Mouse (Mus musculus) gastrocnemius, postnatal 10 days (tissue): ENCODE measurements around the gene Milr1. TPM values are rescaled to one million over a fixed set of nuclear protein-coding genes. Genes with fewer than 3 reads are reported as not detected.
"Not testable (repeated sequence)": the region's sequence is repeated elsewhere in the genome, so short reads cannot be mapped to it uniquely, and the experiment has no call there.

Experiments
- DNase-seq: peaks from one replicate; pipeline ENCODE4 v3.0.0; 2021; ENCODE audit warnings: mixed read lengths
- long read RNA-seq, 2 experiments: library from polyadenylated mRNA; stranded (forward); transcript quantifications; one replicate each; pipeline ENCODE4 v2.0.0; 2021
- total RNA-seq, 2 experiments: library from RNA; stranded (reverse); gene quantifications; 2 replicates each; pipeline ENCODE4 v1.2.3; 2021

Gene Milr1
- 1 to 10 TPM; 1.0 to 1.2 TPM for total RNA-seq
- long read RNA-seq, experiment 1, partial matches to known transcripts: 1 of 1 reads
- long read RNA-seq, experiment 1, other reads (novel, unspliced or antisense): 0 of 1 reads
- long read RNA-seq, experiment 2, partial matches to known transcripts: 0 of 1 reads
- long read RNA-seq, experiment 2, other reads (novel, unspliced or antisense): 1 of 1 reads

- DNase-seq: no peak
These were observed at the start of gene Milr1 for GRCm38 (mm10) chr11:106751039-106752018. TSS of gene Milr1 (plus strand) at chr11:106751226.

GRCm38 (mm10) chr11:106701589-106701988, 49.4 kb upstream of the Milr1 start:
- no peak for DNase-seq

- no peak for DNase-seq
These were observed 48.4 kb upstream of the Milr1 start for GRCm38 (mm10) chr11:106702584-106702983.

- DNase-seq: no peak
These were observed 47.1 kb upstream of the Milr1 start for GRCm38 (mm10) chr11:106703931-106704330.

GRCm38 (mm10) chr11:106704399-106705111, 46.5 kb upstream of the Milr1 start:
- no peak for DNase-seq

- DNase-seq: no peak
These were observed 44.8 kb upstream of the Milr1 start for GRCm38 (mm10) chr11:106706212-106706611.

- no peak for DNase-seq
These were observed 43.9 kb upstream of the Milr1 start for GRCm38 (mm10) chr11:106707085-106707484.

- no peak for DNase-seq
These were observed 43.2 kb upstream of the Milr1 start for GRCm38 (mm10) chr11:106707866-106708265.

GRCm38 (mm10) chr11:106709227-106709985, 41.6 kb upstream of the Milr1 start:
- DNase-seq: no peak

- no peak for DNase-seq
These were observed 40.2 kb upstream of the Milr1 start for GRCm38 (mm10) chr11:106710789-106711188.

- no peak for DNase-seq
These were observed 36.0 kb upstream of the Milr1 start for GRCm38 (mm10) chr11:106715066-106715465.

- no peak for DNase-seq
These were observed 34.5 kb upstream of the Milr1 start for GRCm38 (mm10) chr11:106716568-106716967.

- no peak for DNase-seq
These were observed 30.6 kb upstream of the Milr1 start for GRCm38 (mm10) chr11:106720379-106720778.

GRCm38 (mm10) chr11:106722831-106723361, 28.1 kb upstream of the Milr1 start:
- no peak for DNase-seq

- no peak for DNase-seq
These were observed 27.4 kb upstream of the Milr1 start for GRCm38 (mm10) chr11:106723611-106724125.

- no peak for DNase-seq
These were observed 26.7 kb upstream of the Milr1 start for GRCm38 (mm10) chr11:106724176-106724915.

- not testable (repeated sequence) for DNase-seq
These were observed 26.1 kb upstream of the Milr1 start for GRCm38 (mm10) chr11:106724916-106725235.

- no peak for DNase-seq
These were observed 23.1 kb upstream of the Milr1 start for GRCm38 (mm10) chr11:106727967-106728366.

GRCm38 (mm10) chr11:106728402-106729366, 22.3 kb upstream of the Milr1 start:
- no peak for DNase-seq

GRCm38 (mm10) chr11:106729656-106730055, 21.4 kb upstream of the Milr1 start:
- no peak for DNase-seq
